Mouse (Mus musculus) midbrain, embryonic 15.5 days (tissue): ENCODE results near the gene H13. TPM values are rescaled to one million over a fixed set of nuclear protein-coding genes. Genes with fewer than 3 reads are reported as not detected.

ENCODE experiments used
- ATAC-seq: fragments of 200-750 bp; cut with Nextera tagmentation; replicated peaks from 2 replicates; pipeline ENCODE4 v1.8.0; 2017; ENCODE audit warnings: moderate TSS enrichment
- H3K27ac ChIP-seq: fragments of 300-500 bp; sonication (generic); 2 replicates; pipeline ENCODE4 v1.5.1; 2015; ENCODE audit warnings: mild to moderate bottlenecking, inconsistent platforms
- H3K27me3 ChIP-seq: fragments of 300-500 bp; sonication (generic); replicated peaks from 2 replicates; pipeline ENCODE4 v1.6.1; 2015; ENCODE audit warnings: inconsistent platforms
- H3K36me3 ChIP-seq: fragments of 300-500 bp; sonication (generic); replicated peaks from 2 replicates; pipeline ENCODE4 v1.6.1; 2015; ENCODE audit warnings: inconsistent platforms
- H3K4me1 ChIP-seq: fragments of 300-500 bp; sonication (generic); 2 replicates; pipeline ENCODE4 v1.6.1; 2015; ENCODE audit warnings: inconsistent platforms
- H3K4me2 ChIP-seq: fragments of 300-500 bp; sonication (generic); 2 replicates; pipeline ENCODE4 v1.6.1; 2015; ENCODE audit warnings: inconsistent platforms, mild to moderate bottlenecking, moderate library complexity
- H3K4me3 ChIP-seq: fragments of 300-500 bp; sonication (generic); 2 replicates; pipeline ENCODE4 v1.5.1; 2015; ENCODE audit warnings: mild to moderate bottlenecking, inconsistent platforms
- H3K9ac ChIP-seq: fragments of 300-500 bp; sonication (generic); 2 replicates; pipeline ENCODE4 v1.6.1; 2015; ENCODE audit warnings: mild to moderate bottlenecking, inconsistent platforms
- H3K9me3 ChIP-seq: fragments of 300-500 bp; sonication (generic); 2 replicates; pipeline ENCODE4 v1.6.1; 2016; ENCODE audit warnings: inconsistent platforms
- WGBS: fragments of 180-500 bp; shearing (Covaris S2); methylation state at CpG from one replicate; pipeline ENCODE4 v1.1.7; 2015; ENCODE audit warnings: mixed read lengths; 5-methylcytosine and 5-hydroxymethylcytosine counted together
- polyA plus RNA-seq: library from polyadenylated mRNA; unstranded; fragments of >200 nt; fragmentation: Nextera tagmentation; extraction: Ambion mirVana; gene quantifications from 2 replicates; pipeline ENCODE4 v1.2.1, GENCODE M21; 2015

Gene H13
- polyA plus RNA-seq, 1 experiment from 2014 or later: 186 TPM

- WGBS: 52% methylated on average over 9 of the region's 9 CpGs
- H3K4me3 ChIP-seq: peak overlapping the region; percentile 93
Measured at GRCm38 (mm10) chr2:152670983-152671641, 1.9 kb downstream of the H13 start.

DNA sequence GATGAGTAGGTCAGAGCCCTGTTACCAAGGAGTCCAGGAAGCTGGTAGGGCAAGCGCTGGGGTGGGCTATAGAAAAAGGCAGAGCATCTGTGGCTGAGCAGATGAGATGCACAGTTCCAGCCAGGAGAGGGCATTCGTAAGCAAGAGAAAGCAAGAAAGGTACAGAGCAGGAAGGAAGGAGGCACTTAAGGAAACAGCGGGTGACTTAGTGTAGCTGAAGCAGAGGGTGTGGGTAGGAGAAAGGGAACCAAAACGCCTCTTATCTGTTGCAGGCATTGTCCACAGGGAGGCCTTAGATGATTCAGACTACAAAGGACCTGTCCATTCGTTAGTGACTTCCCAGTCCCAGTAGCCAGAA, 2.4 kb downstream of the H13 start:
- Histone ChIP-seq H3K9me3 (no peaks in the 10 kb centered on the region), H3K4me2 (peak overlapping the region; percentile 94), H3K27me3 (no peaks in the 10 kb centered on the region), H3K4me1 (peaks cover 46% of the 10 kb centered on the region), H3K36me3 (peaks cover 12% of the 10 kb centered on the region; the same call in 1 of the 2 replicates), H3K4me3 (peak overlapping the region; percentile 93), H3K9ac (peak overlapping the region; percentile 87), H3K27ac (peak overlapping the region; percentile 96)
- peak; percentile 24 for ATAC-seq
- WGBS: 24% methylated on average over 5 of the region's 5 CpGs

More at GRCm38 (mm10) chr2:152670983-152671641, 1.9 kb downstream of the H13 start:
- peak; percentile 5 for ATAC-seq
- Histone ChIP-seq H3K4me2 (peak overlapping the region; percentile 94), H3K36me3 (peaks cover 7% of the 10 kb centered on the region; the same call in 1 of the 2 replicates), H3K4me1 (peaks cover 46% of the 10 kb centered on the region), H3K27ac (peak overlapping the region; percentile 96), H3K9me3 (no peaks in the 10 kb centered on the region), H3K9ac (peak overlapping the region; percentile 87), H3K27me3 (no peaks in the 10 kb centered on the region)

GRCm38 (mm10) chr2:152672166-152672565, 2.9 kb downstream of the H13 start:
- H3K36me3 ChIP-seq: peaks cover 17% of the 10 kb centered on the region; the same call in 1 of the 2 replicates
- H3K27me3 ChIP-seq: no peaks in the 10 kb centered on the region
- peak overlapping the region; percentile 94 for H3K4me2 ChIP-seq
- no peak for ATAC-seq
- H3K4me1 ChIP-seq: peaks cover 46% of the 10 kb centered on the region
- WGBS: 79% methylated on average over 12 of the region's 12 CpGs
- peak overlapping the region; percentile 93 for H3K4me3 ChIP-seq
- peak overlapping the region; percentile 87; the same call in 1 of the 2 replicates for H3K9ac ChIP-seq
- no peaks in the 10 kb centered on the region for H3K9me3 ChIP-seq
- peak overlapping the region; percentile 96; the same call in 1 of the 2 replicates for H3K27ac ChIP-seq

GRCm38 (mm10) chr2:152674148-152674547, 4.9 kb downstream of the H13 start:
- Histone ChIP-seq H3K36me3 (peaks cover 31% of the 10 kb centered on the region; the same call in 1 of the 2 replicates), H3K4me2 (no peak overlapping the region), H3K4me1 (peaks cover 51% of the 10 kb centered on the region)

DNA sequence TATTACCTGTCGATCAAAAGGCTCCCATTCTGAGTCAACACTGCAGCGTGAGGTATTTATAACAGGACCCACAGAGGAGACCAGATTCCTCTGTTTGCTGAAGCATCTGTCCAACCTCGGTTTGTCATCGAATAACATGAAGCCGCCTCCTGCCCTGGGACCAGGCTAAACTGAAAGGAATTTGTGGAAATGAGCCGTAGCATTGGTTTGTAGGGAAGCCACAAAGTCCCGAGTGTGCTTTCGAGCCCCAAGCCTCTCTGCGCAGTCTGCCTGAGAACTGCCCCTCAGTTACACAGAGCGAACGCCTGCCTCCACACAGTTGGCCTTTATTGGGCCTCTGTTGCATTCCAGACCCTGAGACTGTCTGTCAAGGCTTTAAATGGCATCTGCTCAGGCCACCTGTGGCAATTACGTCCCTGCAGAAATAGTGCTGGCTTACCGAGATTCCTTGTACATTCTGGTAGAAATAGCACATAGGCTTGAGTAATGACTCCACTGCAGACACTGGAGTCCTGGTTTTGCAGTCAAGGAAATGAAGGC, 6.1 kb downstream of the H13 start:
- Histone ChIP-seq H3K36me3 (peaks cover 38% of the 10 kb centered on the region; the same call in 1 of the 2 replicates), H3K27me3 (no peaks in the 10 kb centered on the region), H3K27ac (no peak overlapping the region), H3K9me3 (no peaks in the 10 kb centered on the region), H3K9ac (no peak overlapping the region), H3K4me1 (peaks cover 51% of the 10 kb centered on the region), H3K4me2 (no peak overlapping the region), H3K4me3 (no peak overlapping the region)
- no peak for ATAC-seq
- 87% methylated on average over 13 of the region's 13 CpGs for WGBS

More at GRCm38 (mm10) chr2:152674148-152674547, 4.9 kb downstream of the H13 start:
- H3K9ac ChIP-seq: no peak overlapping the region
- no peaks in the 10 kb centered on the region for H3K9me3 ChIP-seq
- no peak overlapping the region for H3K4me3 ChIP-seq
- no peak for ATAC-seq
- no peaks in the 10 kb centered on the region for H3K27me3 ChIP-seq
- H3K27ac ChIP-seq: no peak overlapping the region
- 86% methylated on average over 11 of the region's 11 CpGs for WGBS

- no peak overlapping the region for H3K4me3 ChIP-seq
- H3K4me1 ChIP-seq: peaks cover 22% of the 10 kb centered on the region
- H3K9me3 ChIP-seq: no peaks in the 10 kb centered on the region
- H3K36me3 ChIP-seq: peaks cover 67% of the 10 kb centered on the region
- 49% methylated on average over 3 of the region's 3 CpGs for WGBS
- peak; percentile 26; the same call in 1 of the 2 replicates for ATAC-seq
- no peaks in the 10 kb centered on the region for H3K27me3 ChIP-seq
- H3K27ac ChIP-seq: no peak overlapping the region
- H3K9ac ChIP-seq: no peak overlapping the region
- no peak overlapping the region for H3K4me2 ChIP-seq
Measured at GRCm38 (mm10) chr2:152678302-152678701, 9.0 kb downstream of the H13 start.

DNA sequence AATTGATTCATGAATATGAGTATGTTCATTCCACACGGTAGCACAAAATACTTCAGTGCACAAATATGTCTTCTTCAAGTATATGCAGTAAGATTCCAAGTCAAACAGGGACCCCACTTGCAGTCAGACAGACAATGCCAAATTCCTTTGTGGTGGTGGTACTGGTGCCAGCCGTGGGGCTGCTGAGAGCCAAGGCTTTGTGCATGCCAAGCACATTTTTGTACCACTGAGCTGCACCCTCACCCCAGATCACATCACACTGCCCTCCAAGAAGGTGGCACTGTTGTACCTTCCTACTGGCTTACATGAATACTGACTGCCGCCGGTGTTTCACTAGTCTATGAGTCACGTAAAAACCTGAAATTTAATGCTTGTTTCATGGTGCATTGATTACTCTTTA, 9.7 kb downstream of the H13 start:
- ATAC-seq: no peak
- Histone ChIP-seq H3K9me3 (no peaks in the 10 kb centered on the region), H3K4me3 (no peak overlapping the region), H3K27ac (no peak overlapping the region), H3K36me3 (peaks cover 73% of the 10 kb centered on the region), H3K4me1 (peaks cover 19% of the 10 kb centered on the region), H3K4me2 (no peak overlapping the region), H3K27me3 (no peaks in the 10 kb centered on the region), H3K9ac (no peak overlapping the region)
- WGBS: 87% methylated on average over 5 of the region's 5 CpGs

GRCm38 (mm10) chr2:152679701-152680355, 10.6 kb downstream of the H13 start:
- no peak overlapping the region for H3K9ac ChIP-seq
- H3K27me3 ChIP-seq: no peaks in the 10 kb centered on the region
- H3K4me2 ChIP-seq: no peak overlapping the region
- peak; percentile 48 for ATAC-seq
- WGBS: 82% methylated on average over 8 of the region's 8 CpGs
- H3K9me3 ChIP-seq: no peaks in the 10 kb centered on the region
- peak overlapping the region; percentile 22; the same call in 1 of the 2 replicates for H3K27ac ChIP-seq
- H3K36me3 ChIP-seq: peaks cover 82% of the 10 kb centered on the region
- peaks cover 11% of the 10 kb centered on the region for H3K4me1 ChIP-seq
- H3K4me3 ChIP-seq: no peak overlapping the region

DNA sequence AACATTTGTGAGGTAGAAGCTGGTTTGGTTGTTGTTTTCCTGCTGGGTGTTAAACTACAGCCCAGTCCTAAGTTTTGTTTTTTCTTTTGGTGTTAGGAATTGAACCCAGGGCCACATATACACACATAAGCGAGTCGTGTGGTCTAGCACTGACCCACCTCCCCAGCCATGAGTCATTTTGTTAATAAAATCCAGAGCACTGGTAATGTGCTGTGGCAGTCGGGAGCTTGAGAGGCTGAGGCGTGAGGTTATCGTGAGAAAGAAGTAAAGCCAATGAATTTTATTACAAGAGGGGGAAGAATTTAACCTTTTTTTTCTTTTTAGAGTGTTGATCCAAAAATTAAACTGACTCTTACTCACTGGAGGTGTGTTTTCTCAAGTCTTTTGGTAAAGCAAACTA, 13.8 kb downstream of the H13 start:
- Histone ChIP-seq H3K4me3 (no peak overlapping the region), H3K27me3 (no peaks in the 10 kb centered on the region), H3K9me3 (no peaks in the 10 kb centered on the region), H3K4me2 (no peak overlapping the region), H3K4me1 (peaks cover 14% of the 10 kb centered on the region), H3K9ac (no peak overlapping the region), H3K27ac (no peak overlapping the region), H3K36me3 (peaks cover 84% of the 10 kb centered on the region)
- no peak for ATAC-seq
- 94% methylated on average over 5 of the region's 5 CpGs for WGBS

- H3K27me3 ChIP-seq: no peaks in the 10 kb centered on the region
- H3K27ac ChIP-seq: peak overlapping the region; percentile 65
- peak overlapping the region; percentile 2; the same call in 1 of the 2 replicates for H3K4me3 ChIP-seq
- peaks cover 68% of the 10 kb centered on the region for H3K36me3 ChIP-seq
- no peak overlapping the region for H3K9ac ChIP-seq
- peaks cover 9% of the 10 kb centered on the region for H3K4me1 ChIP-seq
- H3K9me3 ChIP-seq: no peaks in the 10 kb centered on the region
- WGBS: 54% methylated on average over 12 of the region's 12 CpGs
- ATAC-seq: peak; percentile 13
- H3K4me2 ChIP-seq: peak overlapping the region; percentile 34
Measured at GRCm38 (mm10) chr2:152686399-152686798, 17.1 kb downstream of the H13 start.

- peak within 1 kb of the TSS; percentile 52 for H3K4me2 ChIP-seq
- peak within 1 kb of the TSS; percentile 45 for H3K4me3 ChIP-seq
- peak within 1 kb of the TSS; percentile 65 for H3K27ac ChIP-seq
- peak within 1 kb of the TSS; percentile 41 for H3K9ac ChIP-seq
- peaks cover 64% of the 10 kb centered on the region for H3K36me3 ChIP-seq
- 57% methylated on average over 45 of the region's 45 CpGs for WGBS
- no peaks in the 10 kb centered on the region for H3K27me3 ChIP-seq
- no peaks in the 10 kb centered on the region for H3K9me3 ChIP-seq
- H3K4me1 ChIP-seq: peaks cover 9% of the 10 kb centered on the region
- ATAC-seq: peak; percentile 96
Measured at GRCm38 (mm10) chr2:152686806-152687267, 17.6 kb downstream of the H13 start, which contains the start of gene Mcts2. TSS of gene Mcts2 (plus strand) at chr2:152687035.

DNA sequence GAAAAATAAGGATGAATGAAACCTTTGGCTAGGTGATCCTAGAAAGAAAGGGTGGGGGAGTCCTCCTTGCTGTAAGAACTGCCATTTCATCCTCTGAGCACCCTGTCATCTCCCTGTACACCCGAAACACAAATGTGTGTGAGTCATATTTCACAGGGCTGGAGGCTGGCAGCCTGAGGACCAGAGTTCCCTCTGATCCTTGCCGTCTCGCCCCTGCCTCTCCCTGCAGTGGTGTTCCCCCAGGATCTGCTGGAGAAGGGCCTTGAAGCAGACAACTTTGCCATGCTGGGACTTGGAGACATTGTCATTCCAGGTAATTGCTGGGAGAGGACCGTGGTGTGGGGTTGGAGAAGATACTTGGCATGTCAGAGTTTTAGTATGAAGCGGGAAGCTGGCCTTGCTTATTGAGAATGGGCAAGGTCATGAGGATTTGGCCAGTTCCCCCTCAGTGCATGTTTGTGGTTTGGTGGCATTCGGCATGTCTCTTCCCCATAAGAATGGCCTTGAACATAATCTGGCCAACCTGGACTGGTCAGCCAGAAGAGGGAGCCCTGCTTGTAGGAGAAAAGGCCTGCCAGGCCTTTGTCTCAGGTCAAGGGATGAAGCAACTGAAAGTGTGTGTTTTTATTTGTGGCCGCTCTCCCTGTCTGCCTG, 22.4 kb downstream of the H13 start:
- Histone ChIP-seq H3K9me3 (no peaks in the 10 kb centered on the region), H3K9ac (no peak overlapping the region), H3K4me3 (no peak overlapping the region), H3K4me1 (peaks cover 16% of the 10 kb centered on the region), H3K27me3 (no peaks in the 10 kb centered on the region), H3K27ac (0 out of 2 replicates have a peak overlapping the region, but pooled peaks have one; percentile 51), H3K4me2 (no peak overlapping the region), H3K36me3 (peaks cover 30% of the 10 kb centered on the region)
- ATAC-seq: no peak
- WGBS: 80% methylated on average over 7 of the region's 7 CpGs
